Mouse (Mus musculus): Measurements from ENCODE around the gene Cyp39a1. TPM values are rescaled to one million over a fixed set of nuclear protein-coding genes. Genes with fewer than 3 reads are reported as not detected.

Cyp39a1 gene
- polyA plus RNA-seq, 1 experiment: 6.4 TPM

DNA sequence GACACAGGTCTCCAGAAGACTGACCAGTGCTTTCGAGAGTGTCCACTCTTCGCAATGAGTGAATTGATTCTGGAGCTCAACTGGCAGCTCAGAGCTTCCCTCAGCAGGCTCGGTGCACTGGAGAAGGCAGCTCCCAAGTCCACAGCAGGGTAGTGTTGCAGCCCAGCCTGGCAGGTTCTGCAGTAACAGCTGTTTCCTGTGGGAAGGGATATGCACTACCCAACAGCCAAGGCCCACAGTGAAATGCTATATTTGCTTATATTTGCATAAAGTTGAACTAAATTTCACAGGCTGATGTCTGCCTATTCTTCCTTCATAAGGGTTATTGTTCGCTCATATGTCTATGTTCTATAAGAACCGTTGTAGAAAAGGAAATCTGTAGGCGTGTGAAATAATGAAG lies 83.9 kb downstream of the Cyp39a1 start:
- Histone ChIP-seq H3K4me3 (ENCODE audit: insufficient read depth, low read length) (no peak overlapping the region), H3K27ac (ENCODE audit: insufficient read depth, low read length) (no peak overlapping the region), H3K4me1 (ENCODE audit: control insufficient read depth, insufficient read depth, low read length) (peaks cover 3% of the 10 kb centered on the region; the same call in 1 of the 2 replicates)
- TF ChIP-seq CTCF (IDR thresholded peaks at IDR 0.05; ENCODE audit: borderline replicate concordance, insufficient read depth, low read length) (no peak), POLR2A (IDR thresholded peaks at IDR 0.05; ENCODE audit: low read depth, low read length) (no peak)

DNA sequence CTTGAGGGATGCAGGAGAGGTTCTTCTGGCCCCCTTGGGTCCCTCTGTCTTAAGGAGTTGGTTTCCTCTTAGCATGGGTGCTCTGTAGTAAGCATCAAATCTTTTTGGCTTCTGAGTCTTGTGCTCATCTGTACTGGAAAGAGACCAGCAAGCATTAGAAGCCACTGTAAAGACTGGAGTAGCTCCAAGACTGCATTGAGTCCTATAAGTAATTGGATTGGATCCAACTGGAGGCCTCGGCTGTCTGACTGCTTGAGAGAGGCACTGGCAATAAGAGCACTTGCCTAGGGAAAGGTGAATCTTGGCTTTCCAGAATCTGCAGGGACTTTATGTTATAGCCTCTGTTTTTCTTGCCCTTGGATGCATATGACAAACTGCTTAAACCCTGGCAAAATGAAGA lies 85.6 kb downstream of the Cyp39a1 start:
- Histone ChIP-seq H3K4me1 (ENCODE audit: control insufficient read depth, insufficient read depth, low read length) (peaks cover 5% of the 10 kb centered on the region; the same call in 1 of the 2 replicates), H3K27ac (ENCODE audit: insufficient read depth, low read length) (no peak overlapping the region), H3K4me3 (ENCODE audit: insufficient read depth, low read length) (no peak overlapping the region)
- TF ChIP-seq POLR2A (IDR thresholded peaks at IDR 0.05; ENCODE audit: low read depth, low read length) (no peak), CTCF (IDR thresholded peaks at IDR 0.05; ENCODE audit: borderline replicate concordance, insufficient read depth, low read length) (no peak)

DNA sequence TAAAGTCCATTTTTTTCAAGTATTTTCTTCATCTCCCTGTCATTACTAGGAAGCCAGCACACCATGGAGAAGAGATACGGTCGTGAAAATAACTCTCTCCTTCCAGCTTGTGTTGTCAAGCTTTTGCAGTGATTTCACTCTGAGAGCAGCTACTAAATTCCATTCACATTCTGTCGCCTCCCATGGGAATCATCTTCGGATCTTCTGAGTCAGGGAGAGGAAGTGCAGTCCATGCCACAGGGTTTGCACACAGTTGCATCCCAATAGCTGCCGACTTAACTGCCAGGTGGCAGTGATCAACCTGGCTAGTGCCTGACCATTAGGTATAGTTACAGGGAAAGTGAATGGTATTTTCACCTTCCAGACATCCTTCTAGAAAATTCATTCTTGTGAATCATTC lies 87.5 kb downstream of the Cyp39a1 start:
- H3K27ac ChIP-seq (ENCODE audit: insufficient read depth, low read length): no peak overlapping the region
- H3K4me3 ChIP-seq (ENCODE audit: insufficient read depth, low read length): no peak overlapping the region
- peaks cover 5% of the 10 kb centered on the region for H3K4me1 ChIP-seq (ENCODE audit: control insufficient read depth, insufficient read depth, low read length)
- TF ChIP-seq CTCF (IDR thresholded peaks at IDR 0.05; ENCODE audit: borderline replicate concordance, insufficient read depth, low read length) (no peak), POLR2A (IDR thresholded peaks at IDR 0.05; ENCODE audit: low read depth, low read length) (no peak)

DNA sequence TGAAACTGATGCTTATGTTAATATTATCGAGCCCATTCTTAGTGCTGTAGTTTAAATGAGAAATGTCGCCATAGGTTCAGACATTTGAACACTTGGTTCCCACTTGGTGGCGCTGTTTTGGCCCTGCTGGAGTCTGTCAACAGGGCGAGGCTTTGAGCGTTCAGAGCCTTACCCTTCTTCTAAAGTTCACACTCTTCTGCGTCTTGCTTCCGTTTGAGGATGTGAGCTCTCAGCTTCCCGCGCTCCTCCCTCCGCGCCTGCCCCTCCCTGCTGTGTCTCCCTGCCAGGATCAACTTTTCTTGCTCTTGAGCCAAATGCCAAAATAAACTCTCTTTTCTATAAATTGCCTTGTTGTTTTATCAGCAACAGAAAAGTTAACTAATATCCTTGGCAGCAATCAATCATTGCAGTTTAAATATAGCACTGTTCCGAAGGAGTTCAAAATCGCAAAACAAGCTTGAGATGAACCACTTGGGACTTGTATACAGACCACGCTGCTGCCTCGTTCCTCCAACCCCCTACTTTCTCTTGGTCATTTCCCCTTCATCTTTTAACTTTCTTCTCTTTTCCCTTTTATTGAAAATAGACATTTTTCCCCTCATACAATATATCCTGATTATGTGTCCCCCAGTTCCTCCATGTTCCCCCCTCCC lies 91.5 kb downstream of the Cyp39a1 start:
- no peak overlapping the region for H3K4me3 ChIP-seq (ENCODE audit: insufficient read depth, low read length)
- TF ChIP-seq CTCF (IDR thresholded peaks at IDR 0.05; ENCODE audit: borderline replicate concordance, insufficient read depth, low read length): no peak
- TF ChIP-seq POLR2A (IDR thresholded peaks at IDR 0.05; ENCODE audit: low read depth, low read length): no peak
- peaks cover 5% of the 10 kb centered on the region for H3K4me1 ChIP-seq (ENCODE audit: control insufficient read depth, insufficient read depth, low read length)
- H3K27ac ChIP-seq (ENCODE audit: insufficient read depth, low read length): no peak overlapping the region

DNA sequence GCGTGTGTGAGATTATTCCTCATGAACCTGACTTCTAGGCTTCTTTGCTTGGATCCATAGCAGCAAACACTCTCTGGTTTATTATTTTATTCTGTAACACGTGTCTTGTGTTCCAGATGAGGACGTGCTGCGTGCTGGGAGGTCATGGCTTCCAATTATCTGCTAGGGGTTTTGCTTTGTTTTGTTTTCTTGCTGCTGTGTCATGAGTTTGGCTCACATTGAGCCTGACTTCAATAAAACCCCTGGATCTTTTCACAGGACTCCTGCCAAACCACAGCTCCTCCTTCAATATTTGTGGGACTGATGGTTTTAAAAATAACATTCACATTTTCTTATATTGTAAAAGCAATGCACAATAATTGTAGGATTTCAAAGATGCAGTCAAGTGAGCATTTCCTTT lies 117.3 kb downstream of the Cyp39a1 start:
- Histone ChIP-seq H3K27ac (ENCODE audit: insufficient read depth, low read length) (peak overlapping the region; percentile 48), H3K4me1 (ENCODE audit: control insufficient read depth, insufficient read depth, low read length) (peaks cover 10% of the 10 kb centered on the region), H3K4me3 (ENCODE audit: insufficient read depth, low read length) (no peak overlapping the region)
- no peak for TF ChIP-seq POLR2A (IDR thresholded peaks at IDR 0.05; ENCODE audit: low read depth, low read length)
- TF ChIP-seq CTCF (IDR thresholded peaks at IDR 0.05; ENCODE audit: borderline replicate concordance, insufficient read depth, low read length): no peak

DNA sequence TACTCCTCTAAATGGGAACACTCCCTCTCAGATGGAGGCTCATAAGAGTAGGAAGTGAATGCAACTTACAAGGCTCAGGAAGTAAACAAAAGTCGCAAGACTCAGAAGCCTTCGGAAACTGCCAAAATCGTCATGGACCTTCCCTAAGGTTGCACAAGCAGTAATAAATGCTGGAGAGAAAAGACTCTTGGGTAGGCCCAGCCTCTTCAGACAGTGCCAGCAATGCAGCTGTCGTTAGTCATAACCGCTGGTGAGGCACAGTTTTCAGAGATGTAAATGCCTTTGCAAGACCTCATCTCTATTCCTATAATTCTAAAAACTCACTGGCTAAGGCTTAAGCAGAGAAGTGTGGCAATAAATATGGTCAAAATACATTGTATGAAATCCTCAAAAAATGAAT lies 121.0 kb downstream of the Cyp39a1 start:
- Histone ChIP-seq H3K27ac (ENCODE audit: insufficient read depth, low read length) (no peak overlapping the region), H3K4me3 (ENCODE audit: insufficient read depth, low read length) (no peak overlapping the region), H3K4me1 (ENCODE audit: control insufficient read depth, insufficient read depth, low read length) (peaks cover 10% of the 10 kb centered on the region)
- TF ChIP-seq POLR2A (IDR thresholded peaks at IDR 0.05; ENCODE audit: low read depth, low read length): no peak
- TF ChIP-seq CTCF (IDR thresholded peaks at IDR 0.05; ENCODE audit: borderline replicate concordance, insufficient read depth, low read length): no peak

DNA sequence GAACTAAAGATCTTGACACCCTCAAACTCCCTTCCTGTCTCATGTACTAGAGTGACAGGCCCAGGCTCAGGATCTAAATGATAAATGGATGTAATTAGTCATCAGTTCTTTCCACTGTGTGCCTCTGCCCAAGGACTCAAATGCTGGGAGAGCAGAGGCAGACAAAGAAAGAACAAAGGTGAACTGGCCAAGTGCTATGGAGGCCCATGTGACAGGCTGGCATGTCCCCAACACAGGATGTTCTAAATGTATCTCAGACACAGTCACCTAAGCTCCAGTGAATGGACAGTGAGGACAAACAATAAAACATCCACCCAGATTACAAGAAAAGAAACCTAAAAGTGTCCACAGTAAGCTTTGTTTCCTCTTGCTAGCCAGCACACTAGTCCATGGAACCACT lies 122.2 kb downstream of the Cyp39a1 start:
- Histone ChIP-seq H3K4me3 (ENCODE audit: insufficient read depth, low read length) (no peak overlapping the region), H3K27ac (ENCODE audit: insufficient read depth, low read length) (no peak overlapping the region), H3K4me1 (ENCODE audit: control insufficient read depth, insufficient read depth, low read length) (peaks cover 5% of the 10 kb centered on the region)
- TF ChIP-seq CTCF (IDR thresholded peaks at IDR 0.05; ENCODE audit: borderline replicate concordance, insufficient read depth, low read length) (no peak), POLR2A (IDR thresholded peaks at IDR 0.05; ENCODE audit: low read depth, low read length) (no peak)

DNA sequence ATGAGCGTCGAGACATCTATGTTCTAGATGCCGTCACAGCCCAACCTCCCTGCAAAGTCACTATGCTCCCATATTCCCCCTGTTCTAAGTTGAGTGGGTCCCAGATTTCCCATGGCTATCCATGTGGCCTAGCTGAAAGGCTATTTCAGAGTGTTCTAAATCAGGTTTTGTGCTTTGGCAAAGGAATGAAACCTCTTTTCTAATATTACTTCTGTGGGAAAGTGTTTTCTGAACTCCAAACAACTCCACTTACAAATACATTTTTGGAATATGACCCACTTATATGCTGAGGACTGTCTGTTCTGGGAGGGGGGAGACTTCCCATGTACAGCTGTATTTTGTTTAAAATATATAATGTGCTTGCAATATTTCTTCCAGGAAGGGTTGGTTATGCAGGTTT lies 124.5 kb downstream of the Cyp39a1 start:
- Histone ChIP-seq H3K4me3 (ENCODE audit: insufficient read depth, low read length) (no peak overlapping the region), H3K4me1 (ENCODE audit: control insufficient read depth, insufficient read depth, low read length) (no peaks in the 10 kb centered on the region), H3K27ac (ENCODE audit: insufficient read depth, low read length) (no peak overlapping the region)
- TF ChIP-seq CTCF (IDR thresholded peaks at IDR 0.05; ENCODE audit: borderline replicate concordance, insufficient read depth, low read length) (no peak), POLR2A (IDR thresholded peaks at IDR 0.05; ENCODE audit: low read depth, low read length) (no peak)

DNA sequence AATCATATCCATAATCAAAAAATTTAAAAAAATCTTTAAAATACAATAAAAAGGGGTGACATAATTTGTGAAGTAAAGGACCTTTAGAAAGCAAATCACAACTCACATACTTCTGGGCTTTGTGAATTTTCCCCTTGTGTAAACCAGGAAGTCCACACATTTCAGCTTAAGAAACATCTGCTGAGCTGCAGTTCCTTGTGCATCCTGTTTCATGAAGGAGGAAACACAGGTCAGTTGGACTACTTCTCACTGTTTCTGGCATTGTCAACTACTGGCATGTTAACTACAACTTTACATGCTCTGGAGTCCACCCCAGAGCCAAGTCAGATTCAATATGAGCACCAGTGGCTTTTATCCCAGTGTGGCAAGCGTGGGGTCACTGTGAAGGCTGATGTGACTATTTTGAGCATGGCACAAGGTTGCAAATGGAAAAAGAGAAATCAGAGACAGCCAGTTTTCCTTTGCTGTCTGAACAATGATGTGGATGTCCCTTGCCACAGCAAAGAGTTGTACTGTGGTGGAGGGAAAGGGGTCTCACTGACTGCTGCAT lies 127.6 kb downstream of the Cyp39a1 start:
- TF ChIP-seq POLR2A (IDR thresholded peaks at IDR 0.05; ENCODE audit: low read depth, low read length): no peak
- no peak for TF ChIP-seq CTCF (IDR thresholded peaks at IDR 0.05; ENCODE audit: borderline replicate concordance, insufficient read depth, low read length)
- Histone ChIP-seq H3K4me3 (ENCODE audit: insufficient read depth, low read length) (no peak overlapping the region), H3K4me1 (ENCODE audit: control insufficient read depth, insufficient read depth, low read length) (no peaks in the 10 kb centered on the region), H3K27ac (ENCODE audit: insufficient read depth, low read length) (no peak overlapping the region)

Other genes with a start within 250 kb of the Cyp39a1 start
- gene Mep1a, start 164.6 kb upstream of the Cyp39a1 start, polyA plus RNA-seq (2011; ENCODE audit: insufficient read length, low read depth, missing spikeins): not detected in 2 replicates
- 0.38 TPM in 1 of 2 replicates, not detected in the other for gene Ankrd66, start 123.8 kb upstream of the Cyp39a1 start, polyA plus RNA-seq (2011; ENCODE audit: insufficient read length, low read depth, missing spikeins)
- gene Pla2g7, start 99.3 kb upstream of the Cyp39a1 start, polyA plus RNA-seq (2011; ENCODE audit: insufficient read length, low read depth, missing spikeins): 38.7 and 58.4 TPM in 2 replicates
- not detected in 2 replicates for gene Tdrd6, start 37.1 kb upstream of the Cyp39a1 start, polyA plus RNA-seq (2011; ENCODE audit: insufficient read length, low read depth, missing spikeins)
- 2.0 and 2.7 TPM in 2 replicates for gene Slc25a27, start 211 bp upstream of the Cyp39a1 start, polyA plus RNA-seq (2011; ENCODE audit: insufficient read length, low read depth, missing spikeins)
- 20.4 and 31.5 TPM in 2 replicates for gene Rcan2, start 133.9 kb downstream of the Cyp39a1 start, polyA plus RNA-seq (2011; ENCODE audit: insufficient read length, low read depth, missing spikeins)